Mouse (Mus musculus) limb, embryonic 12.5 days (tissue): ENCODE data around the gene Pla2g2c. TPM values are rescaled to one million over a fixed set of nuclear protein-coding genes. Genes with fewer than 3 reads are reported as not detected.

ENCODE experiments used
- ATAC-seq: fragments of 200-750 bp; cut with Nextera tagmentation; 2 replicates; pipeline ENCODE4 v1.8.0; 2017; ENCODE audit warnings: low read depth, moderate TSS enrichment; ENCODE audit not compliant: insufficient number of reproducible peaks, insufficient read depth, low FRiP score, low TSS enrichment
- H3K27ac ChIP-seq: fragments of 300-500 bp; sonication (generic); 2 replicates; pipeline ENCODE4 v1.5.1; 2016; ENCODE audit warnings: mild to moderate bottlenecking, moderate library complexity
- H3K27me3 ChIP-seq: fragments of 300-500 bp; sonication (generic); 2 replicates; pipeline ENCODE4 v1.6.1; 2016; ENCODE audit warnings: mild to moderate bottlenecking, moderate library complexity
- H3K36me3 ChIP-seq: fragments of 300-500 bp; sonication (generic); 2 replicates; pipeline ENCODE4 v1.6.1; 2016; ENCODE audit warnings: mild to moderate bottlenecking, moderate library complexity
- H3K4me1 ChIP-seq: fragments of 300-500 bp; sonication (generic); replicated peaks from 2 replicates; pipeline ENCODE4 v1.6.1; 2016
- H3K4me2 ChIP-seq: fragments of 300-500 bp; sonication (generic); 2 replicates; pipeline ENCODE4 v1.6.1; 2016; ENCODE audit warnings: mild to moderate bottlenecking, moderate library complexity
- H3K4me3 ChIP-seq: fragments of 300-500 bp; sonication (generic); replicated peaks from 2 replicates; pipeline ENCODE4 v1.5.1; 2016; ENCODE audit warnings: mild to moderate bottlenecking
- H3K9ac ChIP-seq: fragments of 300-500 bp; sonication (generic); replicated peaks from 2 replicates; pipeline ENCODE4 v1.6.1; 2016; ENCODE audit warnings: mild to moderate bottlenecking, moderate library complexity
- H3K9me3 ChIP-seq: fragments of 300-500 bp; sonication (generic); 2 replicates; pipeline ENCODE4 v1.6.1; 2016; ENCODE audit warnings: mild to moderate bottlenecking, moderate library complexity
- WGBS: fragments of 180-500 bp; shearing (Covaris S2); methylation state at CpG from one replicate; pipeline ENCODE4 v1.1.7; 2016; 5-methylcytosine and 5-hydroxymethylcytosine counted together
- polyA plus RNA-seq: library from polyadenylated mRNA; unstranded; fragments of >200 nt; fragmentation: Nextera tagmentation; extraction: Ambion mirVana; gene quantifications from 2 replicates; pipeline ENCODE4 v1.2.1, GENCODE M21; 2016

The Pla2g2c gene
- polyA plus RNA-seq = 0.38 and 0.92 TPM in 2 replicates

GRCm38 (mm10) chr4:138724354-138725126 lies at the start of gene Pla2g2c:
TSS of gene Pla2g2c (plus strand) at chr4:138724792.
- ATAC-seq = no peak
- peak within 1 kb of the TSS; percentile 48; the same call in 1 of the 2 replicates for H3K9ac ChIP-seq

DNA sequence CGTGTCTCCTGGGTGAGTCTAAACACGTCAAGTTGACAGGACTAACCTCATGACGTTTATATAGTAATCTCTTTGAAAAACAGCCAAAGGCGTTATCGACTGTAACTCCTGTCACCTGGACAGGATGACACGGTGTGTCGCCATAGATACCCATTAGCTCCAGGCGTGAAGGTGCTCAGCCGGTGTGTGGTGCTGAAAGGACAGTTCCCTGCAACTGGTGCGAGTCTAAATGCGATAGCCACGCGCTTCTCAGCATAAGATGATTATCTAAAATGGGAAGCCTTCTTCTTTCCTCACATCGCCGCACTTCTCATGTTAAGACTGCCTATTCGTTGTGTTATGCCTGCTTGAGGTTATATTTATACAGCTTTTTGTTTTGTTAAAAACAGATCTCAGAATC lies 48.1 kb upstream of the Pla2g2c start:
- Histone ChIP-seq H3K4me2 (no peak overlapping the region), H3K36me3 (no peaks in the 10 kb centered on the region), H3K27ac (no peak overlapping the region), H3K9me3 (no peaks in the 10 kb centered on the region), H3K4me1 (no peaks in the 10 kb centered on the region), H3K27me3 (peaks cover 18% of the 10 kb centered on the region; the same call in 1 of the 2 replicates), H3K4me3 (no peak overlapping the region), H3K9ac (no peak overlapping the region)
- 12% methylated on average over 16 of the region's 16 CpGs for WGBS
- ATAC-seq = no peak

More at GRCm38 (mm10) chr4:138724354-138725126, at the start of gene Pla2g2c:
- Histone ChIP-seq H3K27ac (peak within 1 kb of the TSS; percentile 59), H3K4me3 (peak within 1 kb of the TSS; percentile 37), H3K27me3 (no peaks in the 10 kb centered on the region), H3K9me3 (no peaks in the 10 kb centered on the region), H3K4me2 (peak within 1 kb of the TSS; percentile 70), H3K36me3 (no peaks in the 10 kb centered on the region), H3K4me1 (peaks cover 27% of the 10 kb centered on the region)
- 46% methylated on average over 18 of the region's 18 CpGs for WGBS

DNA sequence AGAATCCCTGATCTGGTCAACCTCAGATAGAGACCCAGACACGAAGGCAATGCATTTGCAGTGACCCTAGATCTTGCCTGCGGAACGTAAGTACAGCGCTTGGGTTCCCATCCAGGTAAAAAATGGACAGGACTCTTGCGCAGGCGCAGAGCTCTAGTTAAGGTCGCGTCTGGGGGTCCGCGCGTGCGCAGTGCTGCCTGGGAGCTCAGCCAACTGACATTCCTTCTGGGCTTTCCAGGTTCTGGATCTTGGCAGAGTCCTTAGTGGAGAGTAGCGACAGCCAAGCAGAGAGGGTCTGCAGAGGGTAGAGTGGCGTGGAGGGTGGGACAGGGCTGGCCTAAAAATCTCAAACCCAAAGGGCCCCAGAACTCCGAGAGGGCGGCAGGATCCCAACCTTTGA lies 47.0 kb upstream of the Pla2g2c start:
- peaks cover 18% of the 10 kb centered on the region; the same call in 1 of the 2 replicates for H3K27me3 ChIP-seq
- H3K4me2 ChIP-seq = no peak overlapping the region
- ATAC-seq = no peak
- H3K9me3 ChIP-seq = no peaks in the 10 kb centered on the region
- WGBS = 22% methylated on average over 16 of the region's 16 CpGs
- no peaks in the 10 kb centered on the region for H3K36me3 ChIP-seq
- no peak overlapping the region for H3K27ac ChIP-seq
- no peaks in the 10 kb centered on the region for H3K4me1 ChIP-seq
- no peak overlapping the region for H3K9ac ChIP-seq
- no peak overlapping the region for H3K4me3 ChIP-seq

GRCm38 (mm10) chr4:138680124-138680523 lies 44.5 kb upstream of the Pla2g2c start:
- H3K9ac ChIP-seq = no peak overlapping the region
- no peak for ATAC-seq
- H3K4me2 ChIP-seq = no peak overlapping the region
- no peaks in the 10 kb centered on the region for H3K4me1 ChIP-seq
- no peaks in the 10 kb centered on the region for H3K9me3 ChIP-seq
- WGBS = 72% methylated on average over 4 of the region's 4 CpGs
- H3K27me3 ChIP-seq = peaks cover 20% of the 10 kb centered on the region
- no peaks in the 10 kb centered on the region for H3K36me3 ChIP-seq
- H3K27ac ChIP-seq = no peak overlapping the region
- H3K4me3 ChIP-seq = no peak overlapping the region

GRCm38 (mm10) chr4:138682760-138683159 lies 41.8 kb upstream of the Pla2g2c start:
- H3K27me3 ChIP-seq = peaks cover 21% of the 10 kb centered on the region
- no peak overlapping the region for H3K9ac ChIP-seq
- H3K9me3 ChIP-seq = no peaks in the 10 kb centered on the region
- no peaks in the 10 kb centered on the region for H3K36me3 ChIP-seq
- no peaks in the 10 kb centered on the region for H3K4me1 ChIP-seq
- H3K27ac ChIP-seq = no peak overlapping the region
- 73% methylated on average over 2 of the region's 2 CpGs for WGBS
- no peak overlapping the region for H3K4me3 ChIP-seq
- H3K4me2 ChIP-seq = no peak overlapping the region
- ATAC-seq = no peak

- Histone ChIP-seq H3K9me3 (no peaks in the 10 kb centered on the region), H3K4me2 (no peak overlapping the region), H3K27me3 (peaks cover 47% of the 10 kb centered on the region), H3K9ac (no peak overlapping the region), H3K36me3 (no peaks in the 10 kb centered on the region), H3K4me1 (no peaks in the 10 kb centered on the region), H3K27ac (no peak overlapping the region), H3K4me3 (no peak overlapping the region)
- 78% methylated on average over 6 of the region's 6 CpGs for WGBS
- no peak for ATAC-seq
Measured at GRCm38 (mm10) chr4:138685813-138686212, 38.8 kb upstream of the Pla2g2c start.

DNA sequence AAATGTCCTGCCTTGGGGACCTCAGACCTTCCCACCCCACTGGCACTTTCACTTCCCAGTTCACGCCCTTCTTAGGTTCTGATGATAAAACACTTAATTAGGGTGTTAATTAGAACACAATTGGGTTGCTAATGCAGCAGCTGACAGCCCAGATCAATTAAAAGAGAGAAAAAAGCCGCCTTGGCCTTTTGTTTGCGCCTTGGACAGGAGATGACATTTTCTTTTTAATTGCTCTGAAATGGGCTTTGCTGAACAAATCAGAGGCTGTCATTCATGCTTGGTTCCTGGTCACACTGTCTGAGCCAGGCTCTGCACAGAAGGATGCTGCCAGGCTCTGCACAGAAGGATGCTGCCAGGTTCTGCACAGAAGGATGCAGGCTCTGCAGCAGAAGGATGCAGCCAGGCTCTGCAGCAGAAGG lies 35.5 kb upstream of the Pla2g2c start:
- H3K9me3 ChIP-seq = no peaks in the 10 kb centered on the region
- 12% methylated on average over 3 of the region's 3 CpGs for WGBS
- H3K4me3 ChIP-seq = no peak overlapping the region
- no peaks in the 10 kb centered on the region for H3K4me1 ChIP-seq
- no peak overlapping the region for H3K9ac ChIP-seq
- no peaks in the 10 kb centered on the region for H3K36me3 ChIP-seq
- ATAC-seq = no peak
- peaks cover 80% of the 10 kb centered on the region for H3K27me3 ChIP-seq
- no peak overlapping the region for H3K27ac ChIP-seq
- H3K4me2 ChIP-seq = no peak overlapping the region

- Histone ChIP-seq H3K9me3 (no peaks in the 10 kb centered on the region), H3K27ac (no peak overlapping the region), H3K27me3 (peaks cover 84% of the 10 kb centered on the region), H3K9ac (no peak overlapping the region), H3K4me2 (no peak overlapping the region), H3K36me3 (no peaks in the 10 kb centered on the region), H3K4me1 (no peaks in the 10 kb centered on the region), H3K4me3 (no peak overlapping the region)
- no peak for ATAC-seq
- WGBS = 0% methylated on average over 4 of the region's 4 CpGs
Measured at GRCm38 (mm10) chr4:138690561-138690960, 34.0 kb upstream of the Pla2g2c start.

- Histone ChIP-seq H3K4me1 (no peaks in the 10 kb centered on the region), H3K9me3 (no peaks in the 10 kb centered on the region), H3K9ac (no peak overlapping the region), H3K36me3 (no peaks in the 10 kb centered on the region), H3K4me3 (no peak overlapping the region), H3K27ac (no peak overlapping the region), H3K4me2 (no peak overlapping the region), H3K27me3 (peaks cover 83% of the 10 kb centered on the region)
- WGBS = 8% methylated on average over 19 of the region's 19 CpGs
- no peak for ATAC-seq
Measured at GRCm38 (mm10) chr4:138691443-138692181, 33.0 kb upstream of the Pla2g2c start.

DNA sequence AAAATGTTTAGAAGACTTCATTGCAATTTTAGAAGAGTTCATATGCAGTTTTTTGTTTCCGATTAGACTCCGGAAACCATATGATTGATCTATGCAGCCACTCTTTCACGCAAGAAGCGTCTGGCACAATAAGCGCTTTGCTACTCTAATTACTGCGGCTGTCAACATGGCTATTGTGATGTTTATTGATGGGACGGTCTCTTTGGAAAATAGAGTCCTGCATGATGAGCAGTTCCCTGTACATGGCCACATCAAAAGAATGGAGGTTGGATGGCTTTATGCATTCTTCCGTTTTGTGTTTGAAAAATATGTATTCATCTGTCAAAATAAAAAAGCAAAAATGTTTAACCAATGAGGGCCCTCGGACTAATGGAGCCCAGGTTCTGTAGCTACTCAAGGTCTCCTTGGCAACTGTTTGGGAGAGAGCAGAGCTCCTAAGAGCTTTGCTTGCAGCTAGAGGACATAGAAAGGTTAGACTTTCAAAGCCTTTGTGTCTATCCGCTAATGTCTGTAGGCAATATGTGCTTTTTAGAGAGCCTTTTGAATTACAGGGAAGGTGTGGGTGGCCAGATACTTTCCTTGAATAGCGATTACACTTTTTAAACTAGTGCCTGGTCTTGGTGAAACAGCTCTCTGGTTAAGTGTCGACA lies 31.4 kb upstream of the Pla2g2c start:
- Histone ChIP-seq H3K36me3 (no peaks in the 10 kb centered on the region), H3K4me1 (no peaks in the 10 kb centered on the region), H3K4me2 (no peak overlapping the region), H3K9me3 (no peaks in the 10 kb centered on the region), H3K9ac (no peak overlapping the region), H3K4me3 (no peak overlapping the region), H3K27me3 (peaks cover 84% of the 10 kb centered on the region), H3K27ac (no peak overlapping the region)
- 58% methylated on average over 12 of the region's 12 CpGs for WGBS
- ATAC-seq = no peak

DNA sequence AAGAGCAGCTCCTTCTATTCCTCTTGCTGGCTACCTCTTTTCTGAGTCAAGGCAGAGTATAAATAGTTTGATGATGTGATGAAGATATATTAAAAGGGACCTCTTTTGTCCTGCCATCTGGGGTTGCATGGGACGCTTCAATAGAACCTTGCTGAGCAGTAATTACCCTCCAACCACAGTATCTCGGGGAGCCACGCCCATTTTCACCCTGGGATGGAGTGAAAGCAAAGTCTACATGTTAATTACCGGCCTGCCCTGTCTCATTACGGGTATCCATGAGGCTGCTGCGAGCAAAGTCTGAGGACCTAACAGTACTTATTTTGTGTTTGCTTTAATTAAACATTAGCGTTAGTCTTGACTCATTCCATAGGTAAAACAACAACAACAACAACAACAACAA lies 27.9 kb upstream of the Pla2g2c start:
- Histone ChIP-seq H3K4me1 (no peaks in the 10 kb centered on the region), H3K27me3 (peaks cover 49% of the 10 kb centered on the region), H3K4me3 (no peak overlapping the region), H3K36me3 (no peaks in the 10 kb centered on the region), H3K4me2 (no peak overlapping the region), H3K27ac (no peak overlapping the region), H3K9ac (no peak overlapping the region), H3K9me3 (no peaks in the 10 kb centered on the region)
- no peak for ATAC-seq
- WGBS = 16% methylated on average over 7 of the region's 7 CpGs
